Mouse (Mus musculus): ENCODE measurements around the gene Coro2a. TPM values are rescaled to one million over a fixed set of nuclear protein-coding genes. Genes with fewer than 3 reads are reported as not detected.
A peak's percentile ranks its signal among the peaks of the same experiment; 100 is the strongest.

The Coro2a gene
- polyA plus RNA-seq, 1 experiment: 312 TPM

GRCm38 (mm10) chr4:46539167-46539566, 62.8 kb downstream of the Coro2a start:
- Histone ChIP-seq H3K4me1 (ENCODE audit: control insufficient read depth, insufficient read depth, insufficient read length, low read length) (peaks cover 2% of the 10 kb centered on the region), H3K27me3 (ENCODE audit: control insufficient read depth, insufficient read depth, low read length) (no peaks in the 10 kb centered on the region), H3K27ac (ENCODE audit: insufficient read depth, low read depth, low read length) (no peak overlapping the region), H3K4me3 (ENCODE audit: low read depth, low read length) (no peak overlapping the region), H3K36me3 (ENCODE audit: control insufficient read depth, insufficient read depth, low read length) (peaks cover 63% of the 10 kb centered on the region)
- WGBS: 81% methylated on average over 9 of the region's 9 CpGs
- TF ChIP-seq CTCF (IDR thresholded peaks at IDR 0.05; ENCODE audit: extremely low read depth, insufficient read length, insufficient replicate concordance, low read depth, low read length) (no peak), POLR2A (IDR thresholded peaks at IDR 0.05; ENCODE audit: low read depth, low read length) (no peak)

GRCm38 (mm10) chr4:46535840-46536361, 66.1 kb downstream of the Coro2a start, which contains the start of gene Trim14:
TSS of gene Trim14 (minus strand) at chr4:46536141.
- Histone ChIP-seq H3K27ac (ENCODE audit: insufficient read depth, low read depth, low read length) (peak within 1 kb of the TSS; percentile 98), H3K36me3 (ENCODE audit: control insufficient read depth, insufficient read depth, low read length) (peaks cover 49% of the 10 kb centered on the region), H3K4me1 (ENCODE audit: control insufficient read depth, insufficient read depth, insufficient read length, low read length) (peaks cover 5% of the 10 kb centered on the region), H3K27me3 (ENCODE audit: control insufficient read depth, insufficient read depth, low read length) (no peaks in the 10 kb centered on the region), H3K4me3 (ENCODE audit: low read depth, low read length) (peak within 1 kb of the TSS; percentile 76)
- TF ChIP-seq POLR2A (IDR thresholded peaks at IDR 0.05; ENCODE audit: low read depth, low read length) (peak; percentile 95), CTCF (IDR thresholded peaks at IDR 0.05; ENCODE audit: extremely low read depth, insufficient read length, insufficient replicate concordance, low read depth, low read length) (peak; percentile 39; the same call in 1 of the 2 replicates)
- under 1% methylated on average over 46 of the region's 46 CpGs for WGBS

GRCm38 (mm10) chr4:46535094-46535830, 66.7 kb downstream of the Coro2a start:
- TF ChIP-seq CTCF (IDR thresholded peaks at IDR 0.05; ENCODE audit: extremely low read depth, insufficient read length, insufficient replicate concordance, low read depth, low read length) (no peak), POLR2A (IDR thresholded peaks at IDR 0.05; ENCODE audit: low read depth, low read length) (peak; percentile 15; the same call in 1 of the 2 replicates)
- H3K4me3 ChIP-seq (ENCODE audit: low read depth, low read length): peak overlapping the region; percentile 76
- H3K27me3 ChIP-seq (ENCODE audit: control insufficient read depth, insufficient read depth, low read length): no peaks in the 10 kb centered on the region
- WGBS: 3% methylated on average over 16 of the region's 16 CpGs
- peaks cover 5% of the 10 kb centered on the region for H3K4me1 ChIP-seq (ENCODE audit: control insufficient read depth, insufficient read depth, insufficient read length, low read length)
- peaks cover 46% of the 10 kb centered on the region for H3K36me3 ChIP-seq (ENCODE audit: control insufficient read depth, insufficient read depth, low read length)
- peak overlapping the region; percentile 98 for H3K27ac ChIP-seq (ENCODE audit: insufficient read depth, low read depth, low read length)

- Histone ChIP-seq H3K27me3 (ENCODE audit: control insufficient read depth, insufficient read depth, low read length) (no peaks in the 10 kb centered on the region), H3K27ac (ENCODE audit: insufficient read depth, low read depth, low read length) (peak overlapping the region; percentile 98), H3K4me1 (ENCODE audit: control insufficient read depth, insufficient read depth, insufficient read length, low read length) (peaks cover 12% of the 10 kb centered on the region), H3K4me3 (ENCODE audit: low read depth, low read length) (peak overlapping the region; percentile 76), H3K36me3 (ENCODE audit: control insufficient read depth, insufficient read depth, low read length) (peaks cover 36% of the 10 kb centered on the region)
- WGBS: 13% methylated on average over 29 of the region's 29 CpGs
- TF ChIP-seq POLR2A (IDR thresholded peaks at IDR 0.05; ENCODE audit: low read depth, low read length) (peak; percentile 55; the same call in 1 of the 2 replicates), CTCF (IDR thresholded peaks at IDR 0.05; ENCODE audit: extremely low read depth, insufficient read length, insufficient replicate concordance, low read depth, low read length) (no peak)
These were observed 67.9 kb downstream of the Coro2a start for GRCm38 (mm10) chr4:46533934-46534720.

- TF ChIP-seq POLR2A (IDR thresholded peaks at IDR 0.05; ENCODE audit: low read depth, low read length) (no peak), CTCF (IDR thresholded peaks at IDR 0.05; ENCODE audit: extremely low read depth, insufficient read length, insufficient replicate concordance, low read depth, low read length) (no peak)
- Histone ChIP-seq H3K4me3 (ENCODE audit: low read depth, low read length) (no peak overlapping the region), H3K27me3 (ENCODE audit: control insufficient read depth, insufficient read depth, low read length) (no peaks in the 10 kb centered on the region), H3K27ac (ENCODE audit: insufficient read depth, low read depth, low read length) (no peak overlapping the region), H3K4me1 (ENCODE audit: control insufficient read depth, insufficient read depth, insufficient read length, low read length) (peaks cover 12% of the 10 kb centered on the region), H3K36me3 (ENCODE audit: control insufficient read depth, insufficient read depth, low read length) (peaks cover 30% of the 10 kb centered on the region)
- 93% methylated on average over 7 of the region's 7 CpGs for WGBS
These were observed 69.1 kb downstream of the Coro2a start for GRCm38 (mm10) chr4:46532926-46533325.

GRCm38 (mm10) chr4:46532511-46532910, 69.5 kb downstream of the Coro2a start:
- TF ChIP-seq POLR2A (IDR thresholded peaks at IDR 0.05; ENCODE audit: low read depth, low read length): no peak
- no peak for TF ChIP-seq CTCF (IDR thresholded peaks at IDR 0.05; ENCODE audit: extremely low read depth, insufficient read length, insufficient replicate concordance, low read depth, low read length)

More at GRCm38 (mm10) chr4:46532511-46532910, 69.5 kb downstream of the Coro2a start:
- H3K4me3 ChIP-seq (ENCODE audit: low read depth, low read length): no peak overlapping the region
- 79% methylated on average over 2 of the region's 2 CpGs for WGBS
- H3K27me3 ChIP-seq (ENCODE audit: control insufficient read depth, insufficient read depth, low read length): no peaks in the 10 kb centered on the region
- peaks cover 26% of the 10 kb centered on the region for H3K36me3 ChIP-seq (ENCODE audit: control insufficient read depth, insufficient read depth, low read length)
- peaks cover 14% of the 10 kb centered on the region for H3K4me1 ChIP-seq (ENCODE audit: control insufficient read depth, insufficient read depth, insufficient read length, low read length)
- no peak overlapping the region for H3K27ac ChIP-seq (ENCODE audit: insufficient read depth, low read depth, low read length)

All from small intestine, adult 2 months (tissue).